Mouse (Mus musculus): ENCODE results near the gene Ppm1d. TPM values are rescaled to one million over a fixed set of nuclear protein-coding genes. Genes with fewer than 3 reads are reported as not detected.
A peak's percentile ranks its signal among the peaks of the same experiment; 100 is the strongest.

The Ppm1d gene
- polyA plus RNA-seq, 1 experiment = 10.5 TPM

DNA sequence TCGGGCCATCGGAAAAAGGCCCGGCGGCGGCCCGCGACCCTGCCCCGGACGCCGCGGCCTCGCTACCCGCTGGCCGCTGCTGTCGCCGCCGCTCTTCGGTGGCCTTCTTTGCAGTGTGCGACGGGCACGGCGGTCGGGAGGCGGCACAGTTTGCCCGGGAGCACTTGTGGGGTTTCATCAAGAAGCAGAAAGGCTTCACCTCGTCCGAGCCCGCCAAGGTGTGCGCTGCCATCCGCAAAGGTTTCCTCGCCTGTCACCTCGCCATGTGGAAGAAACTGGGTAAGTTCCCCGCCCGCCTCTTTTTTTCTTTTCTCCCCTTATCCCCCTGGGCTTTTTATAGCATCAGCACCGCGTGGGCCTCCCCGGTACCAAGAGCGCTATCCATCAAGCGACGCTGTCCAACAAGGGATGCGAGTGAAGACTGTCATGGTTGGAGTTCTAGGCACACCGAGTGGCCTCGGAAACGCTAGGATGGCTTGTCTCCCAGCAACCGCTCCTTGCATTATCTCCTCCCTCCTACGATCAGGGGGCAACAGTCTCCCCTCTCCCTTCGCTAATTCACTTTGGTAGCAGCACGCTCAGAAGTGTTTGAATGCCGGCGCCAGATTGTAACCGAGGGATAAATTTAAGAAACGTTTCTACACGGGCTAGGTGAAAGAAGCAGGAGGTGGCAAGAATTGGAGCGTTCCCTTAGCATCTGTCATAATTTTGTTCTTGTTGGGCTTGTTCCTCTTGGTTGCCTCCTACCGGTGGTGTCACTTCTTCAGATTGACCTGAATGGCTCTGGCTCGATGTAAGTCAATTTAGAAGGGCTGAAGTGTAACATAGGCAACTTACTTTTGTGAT is 824 bp downstream of the Ppm1d start:
- TF ChIP-seq GATA1 (IDR thresholded peaks at IDR 0.05; ENCODE audit: low read length) = no peak

- no peak for TF ChIP-seq GATA1 (IDR thresholded peaks at IDR 0.05; ENCODE audit: low read length)
Measured at GRCm38 (mm10) chr11:85312818-85313217, 1.8 kb downstream of the Ppm1d start.

DNA sequence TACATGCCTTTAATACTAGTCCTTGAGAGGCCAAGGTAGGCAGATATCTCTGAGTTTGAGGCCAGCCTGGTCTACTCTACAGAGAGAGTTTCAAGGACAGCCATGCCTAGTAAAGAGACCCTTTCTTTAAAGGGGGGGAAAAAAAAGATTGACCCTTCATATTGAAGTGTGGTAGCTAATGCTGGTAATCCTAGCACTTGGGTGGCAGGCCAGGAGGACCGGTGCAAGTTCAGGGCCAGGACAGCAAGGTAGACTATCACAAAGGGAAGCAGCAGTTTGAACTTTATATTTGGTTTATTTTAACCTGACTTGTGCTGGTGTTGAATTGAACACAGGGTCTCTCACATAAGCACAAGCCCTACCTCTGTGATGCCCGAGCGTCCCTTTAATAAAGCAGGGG is 2.3 kb downstream of the Ppm1d start:
- TF ChIP-seq GATA1 (IDR thresholded peaks at IDR 0.05; ENCODE audit: low read length) = no peak

GRCm38 (mm10) chr11:85323567-85324330 is 12.7 kb downstream of the Ppm1d start:
- TF ChIP-seq GATA1 (IDR thresholded peaks at IDR 0.05; ENCODE audit: low read length) = no peak

DNA sequence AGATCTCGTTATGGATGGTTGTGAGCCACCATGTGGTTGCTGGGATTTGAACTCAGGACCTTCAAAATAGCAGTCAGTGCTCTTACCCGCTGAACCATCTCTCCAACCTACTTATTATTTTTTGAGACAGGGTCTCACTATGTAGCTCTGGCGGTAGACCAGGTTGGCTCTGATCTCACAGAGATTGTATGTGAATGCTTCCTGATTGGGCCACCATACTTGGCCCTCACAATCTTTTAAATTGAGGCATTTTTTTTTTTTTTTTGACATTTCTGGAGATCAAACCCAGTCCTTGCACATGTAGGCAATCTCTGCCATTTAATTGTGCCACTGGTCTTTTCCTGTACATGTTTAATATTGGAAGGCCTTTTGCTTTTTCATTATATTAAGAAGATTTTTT is 17.7 kb downstream of the Ppm1d start:
- no peak for TF ChIP-seq GATA1 (IDR thresholded peaks at IDR 0.05; ENCODE audit: low read length)

DNA sequence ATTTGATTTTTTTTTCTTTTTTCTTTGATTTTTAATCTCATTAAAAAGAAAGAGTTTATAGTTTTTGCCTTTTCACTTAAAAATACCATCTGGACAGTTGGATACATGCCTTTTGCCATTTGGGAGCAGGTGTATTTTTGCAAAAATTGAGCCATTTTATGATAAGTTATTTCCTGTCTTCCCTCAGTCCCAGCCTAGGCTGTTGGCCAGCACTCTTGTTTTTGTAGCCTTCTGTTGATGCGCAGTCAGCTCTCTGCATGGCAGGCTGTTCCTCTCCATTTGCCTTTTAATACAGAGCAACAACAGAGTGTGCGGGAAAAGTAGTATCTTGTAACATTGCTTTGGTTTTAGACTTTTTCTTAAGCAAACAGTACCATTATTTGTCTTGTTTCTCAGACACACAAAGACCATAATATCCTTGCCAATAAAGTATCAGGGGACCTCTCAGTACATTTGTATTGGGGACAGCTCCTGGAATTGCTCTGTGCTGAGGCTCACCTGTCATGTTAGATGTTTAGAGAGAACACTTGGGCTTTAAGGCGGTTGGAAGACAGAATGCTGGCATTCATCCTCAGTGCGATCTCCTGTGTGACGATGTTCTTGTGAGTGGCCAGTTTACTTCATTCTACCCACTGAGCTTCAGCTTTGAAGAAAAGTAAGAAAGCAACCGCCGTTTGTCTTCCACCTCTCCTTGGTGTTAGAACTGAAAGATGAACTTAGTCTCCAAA is 18.3 kb downstream of the Ppm1d start:
- TF ChIP-seq GATA1 (IDR thresholded peaks at IDR 0.05; ENCODE audit: low read length) = no peak

DNA sequence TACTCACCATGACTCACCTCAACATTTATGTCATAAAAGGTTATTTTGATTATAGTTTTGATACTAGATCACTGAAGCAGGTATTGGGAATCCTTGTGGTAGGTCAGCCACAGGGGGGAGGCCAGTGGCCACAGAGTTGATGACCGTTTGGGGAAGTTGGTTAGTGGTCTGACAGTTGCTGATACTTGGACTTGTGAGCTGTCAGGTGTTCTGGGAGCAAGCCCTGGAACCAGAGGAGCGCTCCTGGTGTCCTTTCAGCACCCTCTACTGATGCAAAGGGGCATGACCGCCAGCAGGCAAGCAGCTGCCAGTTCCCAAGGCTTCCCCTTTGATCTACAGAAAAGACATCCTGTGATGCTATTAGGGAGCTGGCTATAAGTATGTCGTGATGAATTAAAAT is 23.7 kb downstream of the Ppm1d start:
- no peak for TF ChIP-seq GATA1 (IDR thresholded peaks at IDR 0.05; ENCODE audit: low read length)

DNA sequence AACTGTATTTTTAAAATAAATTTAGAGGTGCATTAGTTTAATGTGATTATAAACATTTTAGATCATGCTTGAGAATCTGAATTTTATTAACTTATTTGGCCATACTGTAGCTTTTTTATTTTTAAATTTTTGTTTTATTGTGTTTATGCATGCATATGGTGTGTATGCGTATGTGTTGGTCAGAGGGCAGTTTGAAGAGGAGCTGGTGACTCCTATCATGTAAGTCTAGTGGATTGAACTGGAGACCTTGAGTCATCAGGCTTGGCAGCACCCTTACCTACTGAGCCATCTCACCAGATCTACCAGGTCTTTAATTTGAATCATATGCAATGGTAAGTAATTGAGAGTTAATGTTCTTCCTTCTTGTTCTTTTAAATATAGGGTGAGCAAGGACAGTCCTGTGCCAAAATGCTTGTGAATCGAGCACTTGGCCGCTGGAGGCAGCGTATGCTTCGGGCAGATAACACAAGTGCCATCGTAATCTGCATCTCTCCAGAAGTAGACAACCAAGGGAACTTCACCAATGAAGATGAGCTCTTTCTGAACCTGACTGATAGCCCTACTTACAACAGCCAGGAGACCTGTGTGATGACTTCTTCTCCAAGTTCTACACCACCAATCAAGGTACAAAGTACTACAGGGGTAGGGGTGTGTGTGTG is 28.3 kb downstream of the Ppm1d start:
- TF ChIP-seq GATA1 (IDR thresholded peaks at IDR 0.05; ENCODE audit: low read length) = peak; percentile 89

DNA sequence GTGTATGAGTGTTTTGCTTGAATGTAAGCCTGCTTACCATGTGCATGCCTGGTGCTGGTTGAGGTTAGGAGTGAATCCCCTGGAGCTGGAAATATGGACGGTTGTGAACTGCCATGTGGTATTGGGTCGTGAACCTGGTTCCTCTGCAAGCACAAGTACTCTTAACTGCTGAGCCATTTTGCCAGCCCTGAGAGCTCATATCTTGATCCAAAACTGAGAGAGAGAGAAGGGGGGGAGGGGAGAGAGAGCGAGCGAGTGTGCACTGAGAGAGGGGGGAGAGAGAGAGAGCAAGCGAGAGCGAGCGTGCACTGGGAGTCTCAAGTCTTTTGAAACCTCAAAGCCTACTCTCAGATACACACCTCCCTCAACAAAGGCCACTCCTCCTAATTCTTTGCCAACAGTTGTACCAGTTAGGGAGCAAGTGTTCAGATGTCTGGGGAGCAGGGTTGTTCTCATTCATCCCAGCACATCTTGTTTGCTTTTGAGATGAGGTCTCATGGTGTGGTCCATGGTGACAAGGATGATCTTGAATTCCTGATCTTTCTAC is 29.1 kb downstream of the Ppm1d start:
- no peak for TF ChIP-seq GATA1 (IDR thresholded peaks at IDR 0.05; ENCODE audit: low read length)

GRCm38 (mm10) chr11:85352539-85353380 is 41.7 kb downstream of the Ppm1d start, which contains the start of gene Bcas3:
Gene Bcas3 (plus strand): TSS chr11:85353167.
- no peak for TF ChIP-seq GATA1 (IDR thresholded peaks at IDR 0.05; ENCODE audit: low read length)

GRCm38 (mm10) chr11:85353819-85354218 is 42.8 kb downstream of the Ppm1d start:
- no peak for TF ChIP-seq GATA1 (IDR thresholded peaks at IDR 0.05; ENCODE audit: low read length)

DNA sequence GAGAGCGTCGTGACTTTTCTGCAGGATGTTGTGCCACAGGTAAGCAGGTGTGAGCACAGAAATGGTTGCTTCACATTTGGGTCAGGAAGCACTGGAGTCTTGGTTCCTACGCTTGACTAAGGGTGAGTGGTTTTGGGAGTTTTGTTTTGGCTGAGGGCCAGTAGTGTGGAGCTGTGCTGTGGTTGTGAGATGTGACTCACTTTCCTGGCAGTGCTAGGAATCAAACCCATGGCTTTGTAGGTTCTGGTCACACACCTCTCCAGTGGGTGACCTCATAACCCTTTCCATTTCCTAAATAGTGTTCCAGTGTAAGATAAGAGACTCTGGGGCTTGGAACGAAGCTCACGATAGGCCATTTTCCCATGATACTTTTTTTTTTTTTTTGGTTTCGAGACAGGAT is 48.6 kb downstream of the Ppm1d start:
- no peak for TF ChIP-seq GATA1 (IDR thresholded peaks at IDR 0.05; ENCODE audit: low read length)

DNA sequence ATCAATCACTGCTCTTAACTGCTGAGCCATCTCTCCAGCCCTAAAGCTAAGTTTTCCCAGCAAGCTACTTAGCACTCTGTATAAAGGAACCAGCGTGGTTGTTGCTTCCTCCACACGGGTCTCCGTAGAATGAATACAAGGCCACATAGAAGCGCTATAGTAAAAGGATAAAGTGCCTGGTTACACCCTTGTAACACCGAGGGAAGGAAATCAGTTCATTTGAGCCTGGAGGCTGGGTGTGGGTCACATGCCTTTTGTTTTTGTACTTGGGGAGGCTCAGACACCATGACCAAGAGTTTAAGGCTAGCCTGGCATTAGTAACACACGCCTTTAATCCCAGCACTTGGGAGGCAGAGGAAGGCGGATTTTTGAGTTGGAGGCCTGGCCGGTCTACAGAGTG is 50.6 kb downstream of the Ppm1d start:
- TF ChIP-seq GATA1 (IDR thresholded peaks at IDR 0.05; ENCODE audit: low read length) = no peak

DNA sequence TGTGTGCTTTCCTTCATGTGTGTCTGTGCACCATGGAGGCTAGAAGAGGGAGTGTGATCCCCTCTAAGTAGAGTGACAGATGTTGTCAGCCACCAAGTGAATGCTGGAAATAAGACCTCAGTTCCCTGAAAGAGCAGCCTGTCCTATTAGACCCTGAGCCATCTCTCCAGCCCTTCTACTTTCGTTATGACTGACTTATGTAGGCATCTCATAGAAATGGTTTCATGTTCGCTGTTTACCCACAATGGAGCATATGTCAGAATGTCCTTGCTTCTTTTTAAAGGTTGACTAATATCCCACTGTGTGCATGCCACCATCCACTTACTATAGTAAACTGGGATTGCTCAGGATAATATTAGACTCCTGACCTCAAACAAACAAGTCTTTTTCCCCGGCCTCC is 55.1 kb downstream of the Ppm1d start:
- no peak for TF ChIP-seq GATA1 (IDR thresholded peaks at IDR 0.05; ENCODE audit: low read length)

Data from G1E-ER4 (cell line).